Mouse (Mus musculus): ENCODE measurements around the gene Usp30. TPM values are rescaled to one million over a fixed set of nuclear protein-coding genes. Genes with fewer than 3 reads are reported as not detected.

The Usp30 gene
- polyA plus RNA-seq, 1 experiment from 2014 or later = 10.8 TPM

GRCm38 (mm10) chr5:114173877-114174581 lies 108.8 kb downstream of the Usp30 start:
- DNase-seq = peak; percentile 33
- Histone ChIP-seq H3K9me3 (ENCODE audit: low read depth, low read length) (no peaks in the 10 kb centered on the region), H3K27me3 (ENCODE audit: insufficient read depth, low read length) (no peaks in the 10 kb centered on the region), H3K4me1 (ENCODE audit: insufficient read depth) (no peaks in the 10 kb centered on the region), H3K9ac (no peak overlapping the region), H3K4me2 (peak overlapping the region; percentile 91), H3K4me3 (ENCODE audit: low read depth, low read length) (no peak overlapping the region), H3K27ac (ENCODE audit: low read depth) (no peak overlapping the region), H3K36me3 (ENCODE audit: insufficient read depth) (no peaks in the 10 kb centered on the region)
- WGBS = 20% methylated on average over 15 of the region's 16 CpGs
- ATAC-seq (ENCODE audit: insufficient read depth) = no peak
- no peak for TF ChIP-seq CTCF (IDR thresholded peaks at IDR 0.05; ENCODE audit: low read depth)

Other genes with a start within 250 kb of the Usp30 start
- 2.9 and 3.4 TPM in 2 replicates for gene Selplg, start 232.8 kb upstream of the Usp30 start, polyA plus RNA-seq (2014; fragmentation: Nextera tagmentation; extraction: Ambion mirVana)
- gene Coro1c, start 156.7 kb upstream of the Usp30 start, polyA plus RNA-seq (2014; fragmentation: Nextera tagmentation; extraction: Ambion mirVana) = 151 and 165 TPM in 2 replicates
- 25.0 and 29.9 TPM in 2 replicates for gene Ssh1, start 71.6 kb upstream of the Usp30 start, polyA plus RNA-seq (2014; fragmentation: Nextera tagmentation; extraction: Ambion mirVana)
- gene Dao, start 61.8 kb upstream of the Usp30 start, polyA plus RNA-seq (2014; fragmentation: Nextera tagmentation; extraction: Ambion mirVana) = not detected in 2 replicates
- 0.11 and 0.22 TPM in 2 replicates for gene Svop, start 26.1 kb downstream of the Usp30 start, polyA plus RNA-seq (2014; fragmentation: Nextera tagmentation; extraction: Ambion mirVana)
- 8.9 and 11.3 TPM in 2 replicates for gene Alkbh2, start 62.8 kb downstream of the Usp30 start, polyA plus RNA-seq (2014; fragmentation: Nextera tagmentation; extraction: Ambion mirVana)
- 44.0 and 44.2 TPM in 2 replicates for gene Ung, start 64.9 kb downstream of the Usp30 start, polyA plus RNA-seq (2014; fragmentation: Nextera tagmentation; extraction: Ambion mirVana)
- gene Acacb, start 81.1 kb downstream of the Usp30 start, polyA plus RNA-seq (2014; fragmentation: Nextera tagmentation; extraction: Ambion mirVana) = 1.7 and 2.3 TPM in 2 replicates
- 0.16 and 0.22 TPM in 2 replicates for gene Foxn4, start 208.3 kb downstream of the Usp30 start, polyA plus RNA-seq (2014; fragmentation: Nextera tagmentation; extraction: Ambion mirVana)
- 2.5 and 2.8 TPM in 2 replicates for gene Myo1h, start 223.7 kb downstream of the Usp30 start, polyA plus RNA-seq (2014; fragmentation: Nextera tagmentation; extraction: Ambion mirVana)

Measured in lung, embryonic 14.5 days (tissue).